ENCODE assay signal across 14 mouse cellular contexts in genomic region chr3:34469946-34470345, GRCm38 (mm10).
"Had no signal": no experiment of that assay in that cellular context is flagged by ENCODE, and none has a peak within 500 bp of the region (broad histone marks: within the 10 kb centered on the region; RNA-seq: fewer than 3 reads in every experiment).

No protein-coding gene starts in this region.

- DNase-seq: gastrocnemius, postnatal 14 days; gastrocnemius, postnatal 36 days; heart, adult 18-20 months; heart, postnatal 14 days; heart, postnatal 36 days; kidney, adult 11 months; kidney, adult 2 months; kidney, adult 9 months; kidney, postnatal 10 days; kidney, postnatal 36 days; layer of hippocampus, postnatal 36 days; left cerebral cortex, postnatal 4 days; liver, embryonic 13.5 days; liver, postnatal 0 days had no signal
